Mouse (Mus musculus): ENCODE data around the gene Col7a1. TPM values are rescaled to one million over a fixed set of nuclear protein-coding genes. Genes with fewer than 3 reads are reported as not detected.

The Col7a1 gene
- total RNA-seq, 2 experiments from 2014 or later: 3.7 TPM

DNA sequence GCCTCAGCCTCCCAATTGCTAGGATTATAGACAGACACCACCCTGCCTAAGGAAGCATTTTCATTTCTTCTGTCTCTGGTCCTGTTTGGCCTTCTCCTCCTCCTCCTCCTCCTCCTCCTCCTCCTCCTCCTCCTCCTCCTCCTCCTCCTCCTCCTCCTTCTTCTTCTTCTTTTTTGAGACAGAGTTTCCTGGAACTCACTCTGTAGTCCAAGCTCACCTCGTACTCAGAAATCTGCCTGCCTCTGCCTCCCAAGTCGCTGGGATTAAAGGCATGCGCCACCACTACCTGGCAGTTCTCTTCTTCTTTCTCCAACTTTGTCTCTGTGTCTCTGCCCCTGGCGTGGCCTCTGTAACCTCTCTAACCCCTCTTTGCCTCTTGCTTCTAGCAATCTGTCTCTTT lies 32.3 kb downstream of the Col7a1 start, which contains the start of gene Ucn2:
Gene Ucn2 (plus strand): TSS at position 301 of the 400 bp plus-strand sequence.
- DNase-seq: no peak

DNA sequence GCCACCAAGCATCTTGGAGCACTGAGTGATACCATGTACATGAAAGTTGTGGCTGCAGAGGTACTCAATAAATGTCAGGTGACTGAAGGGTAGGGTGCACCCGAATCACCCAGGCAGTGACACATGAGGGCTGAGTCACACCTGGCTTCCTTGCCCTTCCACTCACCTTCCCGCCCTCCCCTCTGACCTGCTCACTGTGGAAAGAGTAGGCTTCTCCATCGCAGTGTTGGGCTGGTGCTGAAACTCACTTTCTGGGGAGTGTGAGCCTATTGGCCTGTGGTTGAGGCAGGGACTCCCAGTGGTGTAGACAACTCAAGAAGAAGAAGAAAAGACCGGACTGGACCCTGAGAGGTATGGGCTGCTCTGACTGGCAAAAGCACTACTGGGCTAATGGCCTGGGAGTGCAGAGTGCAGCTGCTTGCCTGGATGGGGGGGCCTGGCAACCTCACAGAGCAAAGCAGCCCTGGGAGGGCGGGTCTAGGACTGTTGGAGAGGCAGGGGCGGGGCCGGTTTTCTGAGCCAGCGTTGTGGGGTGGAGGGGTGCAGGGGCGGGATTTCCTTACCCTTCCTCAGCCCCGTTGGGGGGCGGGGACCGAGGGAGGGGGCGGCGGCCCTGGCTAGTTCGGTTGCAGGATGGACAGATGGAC lies 34.4 kb downstream of the Col7a1 start:
- DNase-seq: peak; percentile 50

DNA sequence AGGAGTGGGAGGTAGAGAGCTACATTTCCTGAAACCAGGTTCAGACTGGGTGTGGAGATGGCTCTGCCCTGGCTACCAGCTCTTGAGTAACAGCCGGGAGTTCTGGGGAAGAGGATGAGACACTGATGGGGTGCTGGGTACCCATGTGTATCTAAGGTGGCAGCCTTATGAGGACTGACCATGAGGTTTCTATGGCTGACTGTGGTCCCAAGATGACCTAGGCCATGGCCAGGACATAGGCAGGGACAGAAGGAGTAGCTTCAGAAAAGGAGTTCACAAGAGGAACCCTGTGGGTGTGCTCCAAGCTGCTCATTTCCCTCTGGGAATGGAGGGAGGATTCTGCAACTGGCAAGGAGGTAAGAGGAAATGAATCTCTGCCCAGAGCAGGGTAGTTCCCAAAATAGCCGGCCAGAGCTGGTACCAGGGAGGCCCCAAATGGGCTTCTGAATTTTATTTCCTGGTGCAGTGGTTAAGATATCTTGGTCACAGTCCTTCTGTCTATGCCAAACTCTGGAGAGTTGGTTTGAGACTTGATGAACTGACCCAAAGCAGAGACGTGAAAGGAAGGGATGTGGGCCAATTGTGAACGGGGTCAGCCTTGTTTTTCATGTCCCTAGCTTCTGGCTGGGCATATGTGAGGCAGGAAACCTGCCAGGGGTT lies 36.5 kb downstream of the Col7a1 start:
- peak; percentile 28 for DNase-seq

DNA sequence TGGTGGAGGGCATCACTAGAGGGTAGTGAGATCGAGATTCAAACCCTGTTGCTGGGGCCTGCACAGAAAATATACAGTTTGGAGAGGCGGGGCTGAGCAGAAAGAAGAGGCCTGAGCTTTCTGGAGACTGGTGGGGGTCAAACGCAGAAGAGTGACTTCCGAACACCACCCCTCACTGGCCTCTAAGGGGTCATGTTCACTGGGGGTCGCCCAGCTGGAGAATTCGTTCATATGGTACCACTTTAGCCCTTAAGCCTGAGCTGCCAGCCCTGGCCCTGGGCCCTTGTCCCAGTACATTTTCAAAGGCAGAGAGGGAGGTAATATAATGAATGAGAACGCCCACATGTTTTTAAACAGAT lies 37.1 kb downstream of the Col7a1 start:
- DNase-seq: no peak

DNA sequence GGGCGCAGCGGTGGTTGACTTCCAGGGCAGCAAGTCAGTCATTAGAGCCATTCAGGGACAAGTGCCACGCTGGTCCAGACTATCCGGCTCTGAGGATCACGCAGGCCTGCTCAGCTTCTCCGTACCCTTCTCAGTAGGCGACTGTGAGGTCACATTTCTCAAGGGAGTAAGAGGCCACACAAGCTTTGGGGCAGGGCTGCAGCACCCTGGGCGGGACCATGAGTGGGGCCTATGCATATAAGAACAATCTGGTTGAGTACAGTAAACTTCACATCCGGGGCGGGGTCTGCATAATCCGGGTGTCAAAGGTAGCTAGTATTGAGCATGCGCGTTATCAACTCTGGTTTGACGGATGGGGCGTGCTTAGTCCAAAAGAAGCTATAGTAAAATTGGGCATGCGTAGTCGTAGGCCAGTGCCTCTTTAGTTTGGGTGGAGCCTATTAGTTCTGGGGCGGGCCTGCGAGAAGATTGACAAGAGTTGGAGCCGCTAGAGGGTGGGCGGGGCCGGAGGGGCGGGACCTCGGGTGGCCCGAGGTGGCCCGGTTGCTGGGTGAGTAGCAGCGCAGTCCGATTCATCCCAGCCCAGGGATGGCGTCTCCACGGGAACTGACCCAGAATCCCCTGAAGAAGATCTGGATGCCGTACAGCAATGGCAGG lies 38.2 kb downstream of the Col7a1 start, which contains the start of gene Pfkfb4:
Gene Pfkfb4 (plus strand): TSS at position 351 of the 657 bp plus-strand sequence.
- DNase-seq: peak; percentile 96

DNA sequence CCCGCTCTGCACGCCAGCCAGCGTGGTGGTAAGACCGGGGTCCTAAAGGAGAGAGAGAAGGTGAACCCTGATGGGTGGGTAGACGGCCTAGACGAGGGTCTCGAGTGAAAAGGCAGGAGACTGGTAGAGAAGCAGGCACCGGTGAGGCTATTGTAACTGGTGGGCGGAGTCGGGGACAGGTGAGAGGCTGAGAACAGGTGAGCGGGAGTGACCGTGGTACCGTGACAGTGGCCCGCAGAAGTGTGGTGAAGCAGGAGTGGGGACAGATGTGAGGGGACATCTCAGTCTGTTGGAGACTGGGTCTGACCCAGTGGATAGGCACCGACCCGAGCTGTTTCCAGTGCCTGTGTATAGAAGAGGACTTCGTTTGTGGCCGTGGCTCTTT lies 38.7 kb downstream of the Col7a1 start:
- DNase-seq: no peak

DNA sequence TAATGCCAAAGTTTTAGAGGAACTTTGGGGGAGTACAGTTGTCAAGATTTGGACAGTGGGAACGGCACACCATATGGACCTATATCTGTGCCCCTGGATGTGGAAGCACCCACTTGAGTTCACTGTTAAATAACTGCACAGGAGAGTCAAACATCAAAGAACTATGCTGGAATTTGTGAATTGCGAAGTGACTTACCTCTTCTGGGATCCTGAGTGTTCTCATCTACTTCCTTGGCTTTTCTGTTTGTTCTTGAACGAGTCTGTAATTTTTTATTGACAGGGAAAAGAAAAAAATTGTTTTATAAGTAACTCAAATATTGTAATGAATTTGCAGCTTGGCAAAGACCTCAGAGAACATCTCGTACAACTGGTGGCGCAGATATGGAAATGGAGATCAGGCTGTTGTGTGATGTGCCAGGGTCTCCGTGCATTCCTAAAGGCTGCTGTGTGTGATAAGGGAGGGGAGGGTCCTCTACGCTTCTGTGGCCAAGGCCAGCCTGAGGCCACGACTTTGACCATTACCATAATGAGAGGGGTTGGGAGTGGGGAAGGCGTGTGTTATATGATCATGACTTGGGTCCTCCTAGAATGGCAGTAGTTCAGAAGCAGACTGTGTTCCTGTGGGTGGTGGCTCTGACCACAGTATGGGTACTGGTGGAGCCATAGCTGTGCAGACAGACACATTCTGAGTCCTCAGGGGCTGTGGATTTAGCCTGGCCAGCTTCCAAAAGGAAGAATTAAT lies 39.4 kb downstream of the Col7a1 start:
- DNase-seq: no peak

DNA sequence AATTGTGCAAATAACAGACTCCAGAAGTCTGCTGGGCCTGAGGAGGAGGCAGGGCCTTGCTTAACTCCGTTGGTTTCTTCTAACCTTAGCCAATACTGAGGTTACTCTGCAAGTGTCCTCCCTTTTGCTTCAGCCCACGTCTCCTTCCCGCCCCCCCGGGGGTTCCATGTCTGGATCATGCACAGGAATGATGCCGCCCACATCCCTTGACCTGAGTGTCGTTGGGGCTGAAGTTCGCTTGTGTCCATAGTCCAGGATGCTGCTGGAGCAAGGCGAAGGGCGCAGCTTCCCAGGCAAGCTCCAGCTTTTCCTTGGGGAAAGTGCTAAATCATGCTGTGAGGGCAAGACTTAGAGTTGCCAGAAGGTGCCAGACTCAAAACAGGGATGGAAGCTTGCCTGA lies 43.0 kb downstream of the Col7a1 start:
- no peak for DNase-seq

DNA sequence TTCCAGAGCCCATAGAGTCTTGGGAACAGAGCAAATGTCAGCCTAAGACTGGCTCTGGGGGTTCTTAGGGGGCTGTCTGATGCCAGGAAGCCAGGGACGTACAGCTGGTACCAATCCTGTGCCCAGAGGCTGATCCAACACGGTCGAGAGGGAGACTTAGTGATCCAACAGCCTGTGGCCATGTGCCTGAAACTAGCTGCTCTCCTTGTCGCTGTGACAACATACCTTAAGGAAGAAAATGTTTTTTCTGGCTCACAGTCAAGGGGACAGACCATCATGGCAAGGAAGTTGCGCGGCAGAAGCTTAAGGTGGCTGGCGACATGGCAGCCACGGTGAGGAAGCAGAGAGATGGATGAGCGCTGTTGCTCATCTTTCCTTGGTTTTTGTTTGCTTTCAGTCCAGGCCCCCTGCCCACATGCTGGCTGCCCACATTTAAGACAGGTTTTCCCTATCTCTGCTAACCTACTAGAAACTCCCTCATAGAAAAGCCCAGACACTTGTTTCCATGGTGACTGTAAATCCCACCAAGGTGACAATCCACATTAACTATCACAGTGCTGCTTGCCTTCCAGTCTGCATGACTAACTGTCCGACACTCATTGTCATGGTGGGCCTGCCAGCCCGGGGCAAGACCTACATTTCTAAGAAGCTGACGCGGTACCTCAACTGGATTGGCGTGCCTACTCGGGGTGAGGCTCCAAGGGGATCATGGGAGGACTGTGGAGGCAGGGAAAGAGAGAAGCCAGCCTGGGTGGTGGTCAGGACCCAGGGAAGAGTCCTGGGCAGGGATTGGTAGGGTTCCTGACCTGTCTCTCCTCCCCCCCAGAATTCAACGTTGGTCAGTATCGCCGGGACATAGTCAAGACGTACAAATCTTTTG lies 45.1 kb downstream of the Col7a1 start:
- no peak for DNase-seq

DNA sequence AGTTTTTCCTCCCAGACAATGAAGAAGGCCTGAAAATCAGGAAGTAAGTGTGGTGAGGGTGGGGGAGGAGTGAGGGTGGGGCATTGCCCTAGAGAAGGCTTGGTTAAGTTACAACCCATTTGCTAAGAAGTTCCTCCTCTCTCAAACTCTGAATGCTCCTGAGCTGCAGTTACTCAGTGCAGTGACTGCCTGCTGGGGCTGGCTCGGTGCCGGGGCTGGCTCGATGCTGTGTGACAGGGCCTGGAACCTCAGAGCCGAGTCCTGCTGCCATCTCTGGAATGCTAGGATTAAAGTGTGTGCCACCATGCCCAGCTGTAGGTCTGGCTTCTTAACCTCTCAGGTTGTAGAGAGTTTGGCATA lies 45.8 kb downstream of the Col7a1 start:
- DNase-seq: no peak

DNA sequence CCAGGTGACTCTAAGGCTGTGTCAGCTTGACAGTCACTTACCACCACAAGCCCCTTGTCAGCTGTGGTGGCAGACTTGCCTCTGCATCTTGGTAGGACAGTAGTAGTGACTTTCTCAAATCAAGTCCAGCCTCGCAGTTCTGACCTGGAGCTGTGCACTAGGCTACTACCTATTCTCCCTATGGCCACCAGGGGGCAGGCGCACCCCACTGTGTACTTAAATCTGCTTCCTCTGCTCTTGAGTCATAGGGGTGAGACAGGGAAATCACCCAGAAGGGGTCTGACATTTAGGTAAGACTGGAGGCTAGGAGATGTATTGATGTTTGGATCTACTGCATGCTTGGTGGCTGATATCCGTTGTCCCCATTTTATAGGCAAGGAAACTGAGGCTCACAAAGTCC lies 47.3 kb downstream of the Col7a1 start:
- DNase-seq: peak; percentile 77

DNA sequence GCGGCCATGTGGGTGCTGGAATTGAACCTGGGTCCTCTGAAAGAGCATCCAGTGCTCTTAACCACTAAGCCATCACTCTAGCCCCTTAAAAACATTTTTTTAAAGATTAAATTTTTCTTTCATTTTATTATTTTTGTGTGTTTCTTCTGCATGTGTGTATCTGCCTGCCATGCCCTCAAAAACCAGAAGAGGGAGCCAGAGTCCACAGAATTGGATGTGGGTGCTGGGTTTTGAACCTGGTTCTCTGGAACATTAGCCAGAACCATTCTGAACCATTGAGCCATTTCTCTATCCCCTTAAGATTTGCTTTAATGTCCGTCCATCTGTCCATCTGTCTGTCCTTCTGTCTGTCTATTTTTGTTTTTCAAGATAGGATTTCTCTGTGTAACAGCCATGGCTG lies 49.8 kb downstream of the Col7a1 start:
- DNase-seq: peak; percentile 74

DNA sequence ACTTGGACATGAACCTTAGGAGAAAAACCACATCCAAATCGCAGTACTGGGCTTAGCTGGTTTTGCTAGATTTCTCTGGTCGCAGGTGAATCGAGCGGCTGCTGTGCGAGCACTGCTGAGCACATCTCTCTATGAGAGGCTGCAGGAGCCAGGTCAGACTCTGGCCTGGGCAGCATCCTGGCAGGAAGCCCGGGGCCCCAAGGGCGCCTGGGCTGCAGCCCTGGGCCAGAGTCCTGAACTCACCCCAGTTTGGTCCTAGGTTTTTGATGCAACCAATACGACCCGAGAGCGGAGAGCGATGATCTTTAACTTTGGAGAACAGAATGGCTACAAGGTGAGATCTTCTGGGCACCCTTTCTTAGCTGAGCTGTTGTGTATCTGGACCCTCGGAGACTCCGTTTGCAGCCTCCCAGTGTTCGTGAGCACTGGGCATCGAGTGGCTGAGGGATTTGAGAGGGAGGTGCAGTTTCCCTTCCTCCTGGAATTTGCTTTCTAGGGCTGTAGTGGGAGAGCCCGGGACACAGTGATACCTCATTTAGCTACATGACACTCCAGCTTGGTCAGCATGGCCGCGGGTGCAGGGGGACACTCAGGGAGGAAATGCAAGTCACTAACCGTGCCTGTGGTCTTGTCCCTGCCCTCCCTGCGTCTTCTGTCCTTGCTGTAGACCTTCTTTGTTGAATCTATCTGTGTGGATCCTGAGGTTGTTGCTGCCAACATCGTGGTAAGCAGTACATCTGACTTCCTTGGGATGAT lies 53.8 kb downstream of the Col7a1 start:
- peak; percentile 51 for DNase-seq

DNA sequence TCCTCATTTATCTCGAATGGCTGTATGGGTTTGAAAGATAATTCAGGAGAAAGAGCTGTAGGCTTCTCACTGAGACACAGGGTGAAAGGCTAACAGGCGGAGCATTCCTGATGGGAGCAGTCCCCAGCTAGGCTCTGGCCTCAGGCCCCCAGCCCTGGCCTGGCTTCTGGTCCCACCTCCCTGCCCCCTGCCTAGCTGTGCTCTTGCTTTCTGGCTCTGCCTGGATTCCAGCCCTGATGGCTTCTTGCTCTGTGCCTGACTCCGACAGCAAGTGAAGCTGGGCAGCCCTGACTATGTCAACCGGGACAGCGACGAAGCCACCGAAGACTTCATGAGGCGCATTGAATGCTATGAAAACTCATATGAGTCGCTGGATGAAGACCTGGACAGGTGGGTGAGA lies 54.7 kb downstream of the Col7a1 start:
- no peak for DNase-seq

DNA sequence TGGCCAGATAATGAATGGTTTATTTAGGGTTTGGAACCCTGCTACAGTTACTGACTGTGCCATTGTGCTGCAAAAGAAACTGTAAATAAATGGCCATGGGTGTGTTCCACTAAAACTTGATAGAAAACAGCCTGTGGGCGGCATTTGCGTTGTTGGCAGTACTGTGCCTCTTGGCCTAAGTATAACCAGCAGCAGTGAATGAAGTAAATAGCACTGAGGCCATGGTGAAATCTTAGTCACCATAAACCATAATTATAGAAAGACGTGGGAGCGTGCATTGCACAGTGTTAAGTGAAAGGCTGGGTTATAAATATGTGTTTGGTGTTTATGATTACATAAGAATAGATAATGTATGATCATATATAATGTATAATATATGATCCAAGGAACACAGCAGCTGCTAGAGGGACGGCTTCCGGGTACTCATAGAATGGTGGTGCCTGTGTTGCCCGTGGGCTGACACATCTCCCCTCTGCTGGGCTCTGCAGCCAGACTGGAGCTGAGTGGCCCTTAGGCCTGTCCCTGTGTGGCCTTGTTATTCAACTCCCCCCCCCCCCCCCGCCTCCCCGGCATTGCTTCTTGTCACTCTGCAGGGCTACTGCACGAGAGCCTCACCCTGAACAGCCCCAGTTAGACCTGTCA lies 55.7 kb downstream of the Col7a1 start:
- no peak for DNase-seq

DNA sequence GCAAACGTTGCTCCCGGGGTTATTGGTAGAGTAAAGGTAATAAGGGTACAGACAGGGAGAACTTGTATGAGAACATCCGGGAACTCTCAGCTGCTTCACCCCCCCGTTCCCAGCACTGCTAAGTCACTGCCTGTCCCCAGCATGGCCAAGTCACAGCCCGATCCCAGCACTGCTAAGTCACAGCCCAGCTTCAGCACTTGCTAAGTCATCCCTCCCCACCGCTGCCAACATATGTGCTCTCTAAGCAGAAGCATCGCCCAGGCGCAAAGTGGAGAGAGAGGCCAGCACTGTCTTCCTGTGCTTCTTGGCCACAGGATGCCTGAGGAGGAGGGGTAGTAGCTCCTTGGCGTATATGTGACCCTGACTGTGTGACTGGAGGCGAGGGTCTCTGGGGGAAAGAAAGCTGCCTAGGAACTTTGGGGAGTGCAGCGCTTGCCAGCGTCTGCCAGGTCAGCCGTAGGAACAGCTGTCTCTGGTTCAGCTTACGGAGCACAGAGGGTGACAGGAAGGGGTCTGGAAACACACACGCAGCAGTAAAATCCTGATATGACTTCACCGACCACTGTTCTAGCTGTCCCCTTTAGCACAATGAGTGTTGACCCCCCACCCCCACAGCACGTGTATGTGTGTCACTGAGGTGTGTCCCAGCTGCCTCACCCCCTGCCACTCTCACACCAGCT lies 56.4 kb downstream of the Col7a1 start:
- peak; percentile 35 for DNase-seq

DNA sequence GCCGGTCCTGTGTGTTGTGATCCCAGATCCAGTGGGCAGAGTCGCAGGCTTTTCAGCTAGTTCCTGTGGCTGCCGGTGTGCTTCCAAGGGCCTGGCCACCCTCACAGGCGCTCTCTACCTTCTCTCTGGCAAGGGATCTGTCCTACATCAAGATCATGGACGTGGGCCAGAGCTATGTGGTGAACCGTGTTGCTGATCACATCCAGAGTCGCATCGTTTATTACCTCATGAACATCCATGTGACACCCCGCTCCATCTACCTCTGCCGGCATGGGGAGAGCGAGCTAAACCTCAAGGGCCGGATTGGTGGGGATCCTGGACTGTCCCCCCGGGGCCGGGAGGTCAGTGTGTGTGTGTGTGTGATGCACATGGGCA lies 56.9 kb downstream of the Col7a1 start:
- DNase-seq: no peak

DNA sequence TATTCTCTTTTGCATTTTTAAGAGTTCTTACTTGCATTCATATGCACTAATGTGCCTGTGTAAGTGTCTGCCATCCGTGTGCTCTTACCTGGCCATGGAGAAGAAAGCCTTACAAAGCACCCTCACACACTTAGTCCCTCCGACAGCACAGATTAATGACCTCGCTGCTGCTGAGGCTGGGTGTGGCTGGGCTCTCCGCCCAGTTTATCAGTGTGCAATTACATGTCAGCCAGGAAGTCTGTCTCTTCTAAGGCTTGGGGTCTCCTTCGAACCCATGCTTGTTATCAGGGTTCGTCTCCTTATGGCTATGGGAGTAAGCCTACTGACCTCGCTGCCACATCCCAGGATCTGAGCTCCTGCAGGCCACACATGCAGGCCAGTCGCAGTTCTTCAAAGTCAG lies 62.0 kb downstream of the Col7a1 start:
- no peak for DNase-seq

DNA sequence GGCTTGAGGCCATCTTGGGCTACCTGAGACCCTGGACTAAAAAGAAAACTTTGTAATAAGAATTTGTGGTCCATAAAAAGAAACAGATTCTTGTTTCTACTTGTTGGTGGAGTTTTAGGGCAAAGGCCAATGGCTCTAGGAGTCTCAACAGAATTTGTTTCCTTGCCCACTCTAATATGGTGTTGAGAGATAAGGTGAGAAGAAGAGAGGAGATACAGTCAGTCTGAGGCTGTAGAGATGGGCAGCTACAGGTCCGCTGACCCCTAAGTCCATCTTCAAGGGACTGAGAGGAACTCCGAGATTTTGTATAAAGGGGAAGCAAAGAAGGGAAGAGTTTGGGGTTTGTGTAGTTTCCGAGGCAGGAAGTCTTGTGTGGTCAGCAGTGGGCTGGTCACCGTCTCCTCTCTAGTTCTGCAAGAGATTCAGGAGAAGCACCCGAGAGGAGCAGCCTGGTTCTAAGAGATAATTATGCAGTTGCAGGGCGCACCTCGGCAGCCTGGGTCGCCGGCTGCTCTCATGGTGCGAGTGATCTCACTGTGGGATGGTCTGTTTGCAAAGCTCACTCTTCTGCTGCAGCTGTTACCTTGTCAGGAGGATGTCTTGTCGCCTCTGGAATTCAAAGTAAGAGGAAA lies 63.7 kb downstream of the Col7a1 start:
- no peak for DNase-seq

DNA sequence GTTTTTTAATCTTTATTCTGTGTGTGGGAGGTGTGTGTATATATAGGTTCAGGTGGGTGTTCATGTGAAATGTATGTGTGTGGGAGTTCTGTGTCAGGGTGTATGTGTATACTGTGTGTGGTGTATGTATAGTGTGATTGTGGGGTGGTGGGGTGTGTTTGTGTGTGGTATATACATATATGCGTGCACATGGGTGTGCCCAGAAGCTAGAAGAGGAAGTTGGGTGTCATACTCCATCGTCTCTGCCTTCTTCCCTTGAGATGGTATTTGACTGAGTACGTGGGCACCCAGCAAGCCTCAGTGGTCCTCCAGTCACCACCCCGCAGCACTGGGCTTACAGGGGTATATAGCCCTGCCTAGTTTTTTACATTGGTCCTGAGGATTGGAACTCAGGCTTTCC lies 68.0 kb downstream of the Col7a1 start:
- DNase-seq: no peak
